In genomic region chr10:69254390-69254847, GRCm38 (mm10) we compare ENCODE assay signal across 7 mouse cellular contexts. TPM values are rescaled to one million over a fixed set of nuclear protein-coding genes. Genes with fewer than 3 reads are reported as not detected.
A peak's percentile ranks its signal among the peaks of the same experiment; 100 is the strongest.
DNase-seq lines count a peak whose midpoint lies in the region; ATAC-seq lines count a peak whose summit lies in the region.

No protein-coding gene starts in this region.

- H3K9ac ChIP-seq in hindbrain, embryonic 14.5 days: no peak overlapping the region
- no peak overlapping the region for H3K9ac ChIP-seq in limb, embryonic 13.5 days
- H3K9ac ChIP-seq in midbrain, embryonic 13.5 days (replicated peaks): peak overlapping the region; percentile 23; the same call in 1 of the 2 replicates

- no peak overlapping the region for H3K4me3 ChIP-seq in hindbrain, embryonic 14.5 days (replicated peaks; ENCODE audit: low read length)
- H3K4me3 ChIP-seq in limb, embryonic 13.5 days: no peak overlapping the region
- no peak overlapping the region for H3K4me3 ChIP-seq in midbrain, embryonic 13.5 days (replicated peaks)

- 9% methylated on average over 8 of the region's 8 CpGs for WGBS in hindbrain, embryonic 14.5 days
- 26% methylated on average over 8 of the region's 8 CpGs for WGBS in limb, embryonic 13.5 days
- WGBS in midbrain, embryonic 13.5 days: 6% methylated on average over 8 of the region's 8 CpGs

- peaks cover 16% of the 10 kb centered on the region for H3K4me1 ChIP-seq in hindbrain, embryonic 14.5 days (replicated peaks; ENCODE audit: control insufficient read depth, insufficient read depth, low read length)
- H3K4me1 ChIP-seq in limb, embryonic 13.5 days: peaks cover 28% of the 10 kb centered on the region
- H3K4me1 ChIP-seq in midbrain, embryonic 13.5 days (replicated peaks): peaks cover 20% of the 10 kb centered on the region

- H3K9me3 ChIP-seq in hindbrain, embryonic 14.5 days (ENCODE audit: control insufficient read depth, low read length): no peaks in the 10 kb centered on the region
- H3K9me3 ChIP-seq in limb, embryonic 13.5 days: no peaks in the 10 kb centered on the region
- no peaks in the 10 kb centered on the region for H3K9me3 ChIP-seq in midbrain, embryonic 13.5 days

- no peak overlapping the region for H3K4me2 ChIP-seq in hindbrain, embryonic 14.5 days (replicated peaks)
- H3K4me2 ChIP-seq in limb, embryonic 13.5 days (replicated peaks): no peak overlapping the region
- no peak overlapping the region for H3K4me2 ChIP-seq in midbrain, embryonic 13.5 days (replicated peaks)

- no peaks in the 10 kb centered on the region; the same call in 1 of the 2 replicates for H3K36me3 ChIP-seq in hindbrain, embryonic 14.5 days (replicated peaks; ENCODE audit: control insufficient read depth, insufficient read depth)
- H3K36me3 ChIP-seq in limb, embryonic 13.5 days: peaks cover 22% of the 10 kb centered on the region
- H3K36me3 ChIP-seq in midbrain, embryonic 13.5 days: peaks cover 6% of the 10 kb centered on the region

- ATAC-seq in hindbrain, embryonic 14.5 days (ENCODE audit: low FRiP score): peak; percentile 68; the same call in 1 of the 2 replicates
- no peak for ATAC-seq in limb, embryonic 13.5 days (ENCODE audit: low FRiP score, low read depth)
- peak; percentile 78 for ATAC-seq in midbrain, embryonic 13.5 days
- no peak for ATAC-seq in erythroblast, adult 5-6 weeks (replicated peaks; ENCODE audit: low FRiP score, poor library complexity, severe bottlenecking)

- H3K27me3 ChIP-seq in hindbrain, embryonic 14.5 days (ENCODE audit: control insufficient read depth, insufficient read depth, low read length): no peaks in the 10 kb centered on the region
- H3K27me3 ChIP-seq in limb, embryonic 13.5 days: no peaks in the 10 kb centered on the region
- no peaks in the 10 kb centered on the region for H3K27me3 ChIP-seq in midbrain, embryonic 13.5 days

- H3K27ac ChIP-seq in hindbrain, embryonic 14.5 days: 0 out of 2 replicates have a peak overlapping the region, but pooled peaks have one; percentile 32
- peak overlapping the region; percentile 85 for H3K27ac ChIP-seq in limb, embryonic 13.5 days
- H3K27ac ChIP-seq in midbrain, embryonic 13.5 days: peak overlapping the region; percentile 64

- DNase-seq in MN1 (ENCODE audit: low spot score): peak; percentile 11
- peak; percentile 63 to 75 for DNase-seq in adrenal gland, postnatal 36 days
- peak; percentile 12 to 59 for DNase-seq in gastrocnemius, adult 8-10 months (ENCODE audit: low spot score in 2 of 2)
- peak; percentile 38 for DNase-seq in hindbrain, embryonic 14.5 days (ENCODE audit: low spot score)

RNA-seq across cellular contexts. Expression of gene A930033H14Rik, which starts 41.5 kb away (rescaled TPM):
- 1 to 10 TPM; 1.2 to 2.8 TPM for total RNA-seq in adrenal gland, postnatal 36 days (2021)
- total RNA-seq in gastrocnemius, adult 8-10 months (2022): 1 to 10 TPM; 5.0 to 6.5 (median 5.7) TPM
- polyA plus RNA-seq in hindbrain, embryonic 14.5 days (2014; fragmentation: Nextera tagmentation; extraction: Ambion mirVana): 0.89 and 2.0 TPM in 2 replicates
- polyA plus RNA-seq in limb, embryonic 13.5 days (2015; fragmentation: Nextera tagmentation; extraction: Ambion mirVana): 2.7 and 3.1 TPM in 2 replicates
- 1.3 and 1.5 TPM in 2 replicates for polyA plus RNA-seq in midbrain, embryonic 13.5 days (2015; fragmentation: Nextera tagmentation; extraction: Ambion mirVana)
- total RNA-seq in erythroblast, adult 5-6 weeks (2015; ENCODE audit: low replicate concordance): 0.21 TPM in 1 of 2 replicates, not detected in the other
- total RNA-seq in erythroblast, adult 5-6 weeks (2017; ENCODE audit: low replicate concordance): 0.26 and 0.56 TPM in 2 replicates

Comparison
In these comparisons a context has a peak if more than half of its experiments do, and no peak if none do; other contexts are left out.
1. DNase-seq: peak in every context shown above with its lines; median percentile 69 in adrenal gland, postnatal 36 days; 38 in hindbrain, embryonic 14.5 days; 36 in gastrocnemius, adult 8-10 months; 11 in MN1.
2. ATAC-seq: peak in hindbrain, embryonic 14.5 days (single experiment) and midbrain, embryonic 13.5 days (single experiment); none in limb, embryonic 13.5 days (single experiment) and erythroblast, adult 5-6 weeks (single experiment).
3. H3K27ac ChIP-seq: peak in every context shown above with its lines; median percentile 85 in limb, embryonic 13.5 days; 64 in midbrain, embryonic 13.5 days; 32 in hindbrain, embryonic 14.5 days.